Mouse (Mus musculus): ENCODE measurements around the gene Cenpp.

Cenpp gene

DNA sequence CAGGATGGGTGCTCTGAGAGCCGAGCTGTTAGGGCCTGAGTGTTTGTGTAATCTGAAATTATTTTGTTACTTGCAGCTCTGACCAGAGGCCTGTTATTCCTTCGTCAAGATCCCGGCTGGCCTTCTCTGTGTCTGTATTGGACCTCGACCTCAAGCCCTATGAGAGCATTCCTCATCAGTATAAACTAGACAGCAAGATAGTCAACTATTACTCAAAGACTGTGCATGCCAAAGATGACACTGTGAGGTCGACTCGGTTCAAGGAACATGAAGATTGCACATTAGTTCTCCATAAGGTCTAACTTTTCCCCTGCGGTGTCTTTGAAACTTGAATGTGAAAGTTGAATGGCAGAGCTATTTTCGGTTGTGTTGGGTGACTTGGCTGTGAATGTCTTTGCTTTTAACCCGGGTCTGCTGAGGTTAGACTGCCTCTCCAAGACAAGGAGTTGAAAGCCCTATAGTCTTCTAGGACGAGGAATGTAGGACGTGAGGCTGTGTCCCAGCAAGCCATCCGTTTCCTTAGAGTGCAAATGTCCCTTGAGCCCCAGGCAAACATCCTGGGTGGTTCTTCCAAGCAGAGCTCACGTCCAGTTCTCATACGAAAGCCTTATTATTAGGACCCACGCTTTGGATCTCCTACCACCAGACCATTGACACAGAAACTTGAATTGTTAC lies 191.0 kb downstream of the Cenpp start:
- no peak for DNase-seq (ENCODE audit: low read depth)

DNA sequence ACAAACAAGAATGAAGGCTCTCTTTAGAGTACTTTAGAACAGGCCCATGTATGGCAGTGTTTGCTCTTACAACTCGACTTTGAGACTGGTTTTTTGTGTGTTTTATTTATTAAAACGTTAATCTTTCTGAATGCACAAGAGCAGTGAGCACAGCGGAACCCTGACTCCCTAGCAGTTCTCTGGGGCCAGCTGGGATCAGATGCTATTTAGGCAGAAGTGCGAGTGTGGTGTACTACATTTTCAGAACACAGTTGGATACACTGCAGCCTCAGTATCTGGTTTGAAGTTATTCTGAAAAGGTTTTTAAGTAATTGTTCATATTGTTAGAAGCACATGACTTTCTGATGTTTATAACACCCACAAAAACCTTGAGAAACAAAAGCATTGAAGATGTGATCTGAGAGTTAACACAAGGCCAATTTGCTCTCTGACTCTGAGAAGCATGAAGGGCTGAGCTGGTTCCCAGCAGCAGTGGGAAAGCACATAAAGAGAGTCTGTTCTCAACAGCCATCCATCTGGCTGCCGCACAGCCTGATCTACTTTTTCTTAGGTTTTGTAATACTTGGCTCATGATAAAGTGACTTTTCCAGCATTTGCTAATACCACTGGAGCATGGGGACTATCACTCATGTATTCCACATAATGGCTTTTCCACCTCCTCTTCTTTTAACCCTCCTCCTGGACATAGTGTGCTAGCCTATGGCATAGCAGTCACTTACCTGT lies 191.7 kb downstream of the Cenpp start:
- DNase-seq (ENCODE audit: low read depth) = peak; percentile 98

DNA sequence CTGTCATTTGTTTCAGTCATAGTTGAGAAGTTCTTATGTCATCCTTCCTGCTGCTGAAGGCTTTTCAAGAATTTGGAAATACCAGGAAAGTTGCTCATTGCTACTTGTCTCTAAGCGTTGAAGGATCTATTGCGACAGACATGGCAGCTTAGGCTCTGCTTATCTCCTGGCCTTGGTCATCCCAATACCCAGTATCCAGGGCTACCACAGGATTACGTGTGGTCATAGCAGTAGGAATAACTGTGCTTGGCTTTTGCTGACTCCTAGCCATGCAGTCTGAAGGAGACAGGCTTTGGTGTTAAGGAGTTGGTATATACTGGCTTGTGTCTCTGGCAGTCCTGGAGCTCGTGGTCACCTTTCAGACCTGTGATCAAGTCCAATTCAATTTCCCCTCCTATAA lies 192.3 kb downstream of the Cenpp start:
- DNase-seq (ENCODE audit: low read depth) = peak; percentile 67

DNA sequence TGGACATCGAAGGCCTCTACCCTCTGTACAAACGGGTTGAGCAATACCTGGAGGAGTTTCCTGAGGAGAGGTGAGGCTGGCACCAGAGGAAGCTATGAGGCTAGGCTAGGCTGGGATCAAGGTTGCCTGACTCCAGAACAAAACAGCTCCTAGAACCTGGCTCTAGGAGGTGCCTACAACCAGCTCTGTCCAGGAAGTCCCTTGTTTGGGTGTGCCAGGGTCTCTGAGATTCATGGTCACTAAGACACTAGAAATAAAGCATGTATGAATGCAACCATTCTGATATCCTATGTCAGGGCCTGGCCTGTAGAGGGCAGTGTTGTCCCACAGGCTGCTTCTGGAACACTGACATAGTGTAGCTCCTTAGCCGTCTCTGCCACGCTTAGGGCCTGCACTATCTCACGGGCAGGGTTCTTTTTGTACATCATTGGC lies 203.3 kb downstream of the Cenpp start:
- DNase-seq (ENCODE audit: low read depth) = peak; percentile 63

DNA sequence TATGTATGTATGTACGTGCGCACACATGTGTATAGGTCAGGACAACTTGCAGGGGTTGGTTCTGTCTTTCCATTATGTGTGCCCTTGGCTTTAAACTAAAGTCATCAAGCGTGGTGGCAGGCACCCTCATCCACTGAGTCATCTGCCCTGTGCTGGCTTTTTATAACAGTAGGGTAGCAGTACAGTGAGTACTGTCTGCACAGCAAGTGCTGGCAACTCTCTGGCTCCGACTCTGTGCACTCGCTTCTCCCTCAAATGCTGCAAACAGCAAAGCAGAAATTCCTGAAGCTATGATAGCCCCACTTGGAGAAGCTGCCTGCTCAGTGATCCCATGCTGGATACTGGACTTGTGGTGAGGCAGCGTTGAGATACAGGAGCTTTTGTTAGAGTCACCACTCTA lies 208.1 kb downstream of the Cenpp start:
- DNase-seq (ENCODE audit: low read depth) = no peak

DNA sequence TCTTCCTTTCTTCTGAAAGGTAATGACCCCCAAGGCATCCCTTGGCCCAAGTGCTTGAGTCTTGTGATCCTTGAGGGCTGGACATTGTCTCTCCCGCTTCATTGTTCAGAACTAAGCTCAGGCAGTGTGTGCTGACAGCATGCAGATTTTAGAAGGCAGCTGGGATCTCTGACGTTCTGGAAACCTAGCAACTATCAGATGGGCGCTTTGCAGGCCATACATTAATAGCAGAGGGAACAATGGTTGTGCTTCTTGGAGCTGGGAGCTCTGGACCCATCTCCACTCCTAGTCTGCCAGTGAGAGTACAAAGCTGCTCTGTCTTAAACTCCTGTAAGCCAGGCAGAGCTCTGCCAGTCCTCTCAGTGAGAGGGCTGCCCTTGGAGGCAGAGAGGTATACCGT lies 216.4 kb downstream of the Cenpp start:
- DNase-seq (ENCODE audit: low read depth) = no peak

DNA sequence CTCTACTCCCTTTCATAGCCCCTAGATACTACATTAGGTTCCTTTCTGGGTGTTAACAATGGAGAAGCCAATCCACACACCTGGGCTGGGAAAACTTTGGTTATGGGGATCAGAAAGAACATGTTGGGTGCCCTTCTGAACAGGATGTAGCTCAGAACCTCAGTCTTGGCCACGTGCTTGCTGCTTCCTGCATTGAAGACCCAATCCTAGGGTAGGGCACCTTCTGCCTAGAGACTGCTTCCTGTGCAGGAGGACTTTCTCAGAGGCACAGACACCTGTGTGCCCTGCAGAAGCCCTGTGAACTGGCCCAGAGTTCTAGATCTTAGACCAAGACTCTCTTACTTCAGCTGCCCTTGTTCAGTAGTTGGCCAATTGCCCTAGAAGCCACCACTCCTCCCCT lies 216.8 kb downstream of the Cenpp start:
- DNase-seq (ENCODE audit: low read depth) = no peak

DNA sequence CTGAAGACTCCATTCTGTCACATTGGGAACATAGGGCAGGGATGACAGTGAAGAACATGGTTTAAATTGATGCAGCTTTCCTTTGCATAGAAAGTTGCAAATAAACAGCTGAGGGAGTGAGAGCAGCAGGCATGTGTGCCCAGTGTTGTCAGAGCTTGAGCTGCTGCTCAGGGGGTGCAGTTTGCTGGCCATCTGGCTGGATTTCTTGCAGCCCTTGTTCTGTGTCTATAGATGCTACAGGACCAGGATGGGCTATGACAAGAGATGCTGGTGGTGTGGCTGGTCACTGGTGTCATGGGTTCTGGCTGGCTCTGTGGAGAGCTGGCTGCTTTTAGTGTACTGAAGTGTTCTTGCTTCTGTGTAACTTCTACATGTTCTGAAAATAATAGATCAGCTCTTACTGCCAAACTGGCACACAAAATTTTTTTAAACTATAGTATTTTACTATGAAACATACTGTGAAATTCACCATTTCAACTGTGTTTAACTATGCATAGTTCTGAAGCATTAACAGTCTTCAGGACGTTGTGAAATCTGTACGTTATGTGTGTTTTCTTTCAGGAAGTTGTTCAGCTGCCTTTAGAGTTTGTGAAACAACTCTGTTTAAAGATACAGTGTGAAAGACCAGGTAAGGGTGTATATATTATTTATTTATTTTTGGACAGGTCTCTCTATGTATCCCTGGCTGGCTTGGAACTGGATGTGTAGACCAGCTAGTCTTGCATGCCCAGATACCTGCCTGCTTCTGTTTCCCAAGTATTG lies 219.1 kb downstream of the Cenpp start:
- DNase-seq (ENCODE audit: low read depth) = no peak

DNA sequence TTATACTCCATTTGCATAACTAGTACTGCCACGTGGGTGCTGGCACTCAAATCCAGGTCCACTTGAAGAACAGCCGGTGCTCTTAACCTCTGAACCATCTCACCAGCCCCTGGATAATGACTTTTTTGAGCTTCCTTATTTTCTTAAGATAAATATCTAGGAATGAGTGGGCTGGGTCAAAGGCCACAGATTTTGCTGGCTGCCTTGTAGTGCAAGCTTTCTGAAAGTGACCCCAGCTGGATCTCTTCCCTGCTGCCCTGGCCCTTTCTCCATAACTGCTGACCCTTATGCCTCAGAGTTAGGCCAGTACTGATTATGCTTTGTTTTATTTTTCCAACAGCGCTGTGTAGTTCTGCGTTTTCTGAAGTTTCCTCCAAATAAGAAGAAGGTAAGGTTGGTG lies 222.1 kb downstream of the Cenpp start:
- no peak for DNase-seq (ENCODE audit: low read depth)

DNA sequence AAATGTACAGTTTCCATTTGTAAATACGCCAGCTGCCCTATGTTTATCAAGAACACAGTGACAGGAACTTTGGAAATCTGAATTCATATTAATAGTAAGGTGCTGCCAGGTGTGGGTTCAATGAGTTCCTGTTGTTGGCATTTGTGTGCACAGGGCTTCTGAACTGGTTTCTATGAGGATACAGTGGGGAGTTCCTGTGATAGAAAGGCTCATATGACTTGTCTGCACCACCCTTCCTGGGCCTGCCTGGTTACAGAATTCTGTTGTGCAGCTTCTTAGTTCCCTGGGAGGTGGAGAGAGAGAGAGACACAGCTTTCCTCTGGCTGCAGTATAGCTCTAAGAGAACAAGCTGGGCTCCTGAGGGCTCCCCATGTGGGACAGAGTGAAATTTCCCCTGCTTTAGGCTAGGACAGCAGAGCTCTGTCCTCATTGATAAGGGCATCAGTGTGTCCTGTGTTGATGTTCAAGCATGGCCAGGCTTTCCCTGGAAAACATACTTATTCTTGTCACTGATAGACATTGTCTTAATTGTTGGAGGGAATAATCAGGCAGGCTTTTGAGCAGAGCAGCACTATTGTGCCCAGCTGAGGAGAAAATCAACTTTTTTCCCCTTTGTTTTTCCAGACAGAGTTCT lies 224.4 kb downstream of the Cenpp start:
- DNase-seq (ENCODE audit: low read depth) = no peak

DNA sequence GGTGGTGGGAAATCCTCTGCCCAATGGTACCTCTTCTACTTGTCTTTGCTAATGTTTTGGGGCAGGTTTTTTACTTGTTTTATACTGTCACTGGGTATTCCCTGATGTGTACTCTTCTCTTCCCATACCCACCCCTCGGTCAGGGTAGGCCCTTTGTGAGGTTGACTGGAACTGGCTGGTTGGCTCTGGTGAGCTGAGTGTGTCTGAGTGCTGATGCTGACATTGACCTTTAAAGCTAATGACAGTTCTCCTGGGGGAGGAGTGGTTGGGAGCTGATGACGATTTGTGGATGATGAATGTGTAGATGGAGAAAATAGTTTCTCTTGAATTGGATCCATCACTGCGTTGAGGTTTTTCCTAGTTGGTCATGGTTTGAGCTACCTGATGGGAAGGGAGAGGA lies 225.8 kb downstream of the Cenpp start:
- no peak for DNase-seq (ENCODE audit: low read depth)

DNA sequence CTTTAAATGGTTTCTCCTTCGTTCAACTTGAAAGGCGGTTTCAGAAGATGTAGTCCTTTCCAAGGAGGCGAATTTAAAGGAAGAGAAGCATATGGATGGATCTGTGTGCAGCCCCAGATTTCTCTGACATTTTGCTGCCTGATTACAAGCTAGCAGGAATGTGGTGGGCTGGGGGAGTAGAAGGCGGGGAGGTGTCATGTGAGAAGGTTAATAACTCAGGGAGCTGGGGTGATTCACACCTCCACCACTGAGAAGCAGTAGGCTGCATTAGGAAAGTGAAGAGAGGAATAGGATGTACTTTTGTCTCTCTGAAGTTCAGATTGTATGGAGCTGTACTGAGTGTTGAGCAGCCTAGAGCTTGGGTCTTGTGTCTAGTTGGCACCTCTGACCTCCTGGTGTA lies 230.6 kb downstream of the Cenpp start:
- no peak for DNase-seq (ENCODE audit: low read depth)

DNA sequence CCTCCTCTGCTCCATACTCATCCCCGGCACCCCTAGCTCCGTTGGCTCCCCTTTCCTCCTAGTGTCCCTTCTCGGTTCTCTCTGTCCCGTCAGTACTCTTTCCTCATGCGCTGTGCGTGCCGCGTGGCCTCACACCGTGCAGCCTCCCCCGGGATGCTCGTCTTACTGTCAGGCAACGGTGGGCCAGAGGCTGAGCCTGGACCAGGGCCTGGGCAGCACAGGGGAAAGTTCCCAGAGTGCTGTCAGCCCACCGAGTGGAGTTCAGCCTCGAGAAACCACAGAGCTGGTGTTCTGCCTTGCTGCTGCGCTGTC lies 231.0 kb downstream of the Cenpp start:
- no peak for DNase-seq (ENCODE audit: low read depth)

DNA sequence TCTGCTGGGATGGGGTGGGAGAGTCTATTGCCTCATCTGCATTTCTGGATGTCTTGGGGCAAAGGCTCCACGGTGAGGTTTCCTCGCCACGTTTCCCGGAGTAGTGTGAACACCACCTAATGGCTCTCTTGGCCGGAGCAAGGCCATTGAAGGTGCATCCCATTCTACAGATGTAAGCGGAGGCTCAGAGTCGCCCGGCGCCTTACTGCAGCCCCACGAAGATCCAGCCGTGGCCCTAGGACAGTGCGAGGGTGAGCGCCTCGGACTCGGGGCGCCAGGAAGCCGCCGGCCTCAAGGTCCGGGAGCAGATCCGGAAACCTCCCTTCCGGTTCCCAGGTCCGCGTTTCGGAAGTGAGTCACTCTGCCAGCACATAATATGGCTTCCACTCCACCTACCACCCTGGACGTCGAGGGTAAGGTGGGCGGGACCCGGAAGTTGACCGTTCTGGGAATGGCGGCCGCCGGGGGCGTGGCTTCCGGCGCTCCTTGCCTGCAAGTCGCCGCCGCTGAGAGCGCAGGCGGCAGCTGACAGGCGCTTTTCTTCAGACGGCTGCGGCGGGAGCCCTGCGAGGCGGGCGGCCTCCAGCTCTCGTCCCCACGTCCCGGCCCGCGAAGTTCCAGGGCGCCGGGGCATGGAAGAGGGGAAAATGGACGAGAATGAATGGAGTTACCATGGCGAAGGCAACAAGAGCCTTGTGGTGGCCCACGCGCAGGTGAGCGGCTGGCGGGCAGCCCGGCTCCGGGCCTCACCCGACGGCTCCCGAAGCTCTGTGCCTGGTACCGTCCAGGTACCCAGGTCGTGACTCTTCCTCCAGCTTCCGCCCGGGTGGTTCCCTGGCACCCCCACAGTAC lies 231.6 kb downstream of the Cenpp start, which contains the start of gene Ippk:
Gene Ippk (plus strand): TSS at position 496 of the 852 bp plus-strand sequence.
- peak; percentile 96 for DNase-seq (ENCODE audit: low read depth)

All from fibroblast of lung, adult 2 months (primary cell).